ENCODE assay signal across 8 mouse cellular contexts in the genomic region with DNA sequence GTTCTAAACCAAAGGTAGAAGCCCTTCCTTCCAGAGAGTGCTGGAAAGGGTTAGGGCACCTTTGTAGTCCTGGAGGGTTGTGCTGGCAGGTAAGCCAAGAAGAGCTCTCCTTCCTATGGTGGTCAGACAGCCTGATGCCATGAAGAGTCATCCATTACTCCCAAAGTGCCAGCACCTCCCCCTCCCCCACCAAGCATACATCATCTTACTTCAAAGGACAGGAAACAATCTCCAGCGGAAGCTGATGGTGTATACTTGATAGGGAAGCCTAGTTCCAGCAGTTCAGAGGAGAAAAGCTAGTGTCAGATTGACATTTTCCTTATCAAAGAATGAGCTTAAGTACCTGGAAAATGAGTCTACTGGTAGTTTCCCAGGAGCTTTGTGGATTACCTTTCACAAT. TPM values are rescaled to one million over a fixed set of nuclear protein-coding genes. Genes with fewer than 3 reads are reported as not detected.
A peak's percentile ranks its signal among the peaks of the same experiment; 100 is the strongest.
DNase-seq lines count a peak whose midpoint lies in the region; ATAC-seq lines count a peak whose summit lies in the region.

No protein-coding gene starts in this region.

- peak overlapping the region; percentile 74 for H3K4me2 ChIP-seq in hindbrain, embryonic 15.5 days

- H3K27ac ChIP-seq in hindbrain, embryonic 15.5 days (replicated peaks) = no peak overlapping the region

- H3K27me3 ChIP-seq in hindbrain, embryonic 15.5 days = no peaks in the 10 kb centered on the region

- H3K4me3 ChIP-seq in hindbrain, embryonic 15.5 days = peak overlapping the region; percentile 14

- peak; percentile 29 for DNase-seq in embryo, embryonic 9.5 days (ENCODE audit: extremely low spot score)
- no peak for DNase-seq in embryo, embryonic 10.5 days (ENCODE audit: low spot score)
- peak; percentile 36 for DNase-seq in MEL-GATA-1-ER (ENCODE audit: extremely low read depth, low read depth)
- peak; percentile 23 for DNase-seq in lung, postnatal 14 days
- peak; percentile 17 to 20 for DNase-seq in thymus, postnatal 36 days
- DNase-seq in left cerebral cortex, postnatal 36 days (ENCODE audit: low spot score in 2 of 2) = no peak

- ATAC-seq in hindbrain, embryonic 15.5 days (ENCODE audit: low FRiP score, low read depth) = no peak
- ATAC-seq in megakaryocyte progenitor cell, adult 5-6 weeks (replicated peaks; ENCODE audit: poor library complexity) = no peak

- intact Hi-C loops in left cerebral cortex, postnatal 36 days (cut with DNase I) = no loop called here

- H3K9ac ChIP-seq in hindbrain, embryonic 15.5 days = no peak overlapping the region

- H3K36me3 ChIP-seq in hindbrain, embryonic 15.5 days = peaks cover 34% of the 10 kb centered on the region

- H3K9me3 ChIP-seq in hindbrain, embryonic 15.5 days = no peaks in the 10 kb centered on the region

- peaks cover 49% of the 10 kb centered on the region for H3K4me1 ChIP-seq in hindbrain, embryonic 15.5 days (replicated peaks)

- WGBS in hindbrain, embryonic 15.5 days = 73% methylated on average over 1 of the region's 1 CpGs

RNA-seq across cellular contexts. Expression of a gene that starts 3.4 kb away (rescaled TPM):
- polyA plus RNA-seq in hindbrain, embryonic 15.5 days (2015; fragmentation: Nextera tagmentation; extraction: Ambion mirVana) = 54.2 and 55.7 TPM in 2 replicates
- total RNA-seq in megakaryocyte progenitor cell, adult 5-6 weeks (2015) = 19.1 and 23.8 TPM in 2 replicates
- total RNA-seq in megakaryocyte progenitor cell, adult 5-6 weeks (2017) = 12.4 and 17.8 TPM in 2 replicates
- total RNA-seq in left cerebral cortex, postnatal 36 days (2021) = 10 to 100 TPM; 77.8 to 79.7 TPM

RNA-seq across cellular contexts. Expression of a gene that starts 3.6 kb away (rescaled TPM):
- polyA plus RNA-seq in hindbrain, embryonic 15.5 days (2015; fragmentation: Nextera tagmentation; extraction: Ambion mirVana) = 24.8 and 26.5 TPM in 2 replicates
- total RNA-seq in megakaryocyte progenitor cell, adult 5-6 weeks (2015) = 51.8 and 51.9 TPM in 2 replicates
- 46.6 and 58.4 TPM in 2 replicates for total RNA-seq in megakaryocyte progenitor cell, adult 5-6 weeks (2017)
- total RNA-seq in left cerebral cortex, postnatal 36 days (2021) = 10 to 100 TPM; 13.5 to 18.4 TPM

RNA-seq across cellular contexts. Expression of a gene that starts 36.4 kb away (rescaled TPM):
- polyA plus RNA-seq in hindbrain, embryonic 15.5 days (2015; fragmentation: Nextera tagmentation; extraction: Ambion mirVana) = 10.7 and 11.0 TPM in 2 replicates
- total RNA-seq in megakaryocyte progenitor cell, adult 5-6 weeks (2015) = not detected in 2 replicates
- total RNA-seq in megakaryocyte progenitor cell, adult 5-6 weeks (2017) = not detected in 2 replicates
- 100 to 1,000 TPM; 213 to 319 TPM for total RNA-seq in left cerebral cortex, postnatal 36 days (2021)

Comparison
In these comparisons a context has a peak if more than half of its experiments do, and no peak if none do; other contexts are left out.
1. DNase-seq: peak in embryo, embryonic 9.5 days (single experiment), MEL-GATA-1-ER (single experiment), lung, postnatal 14 days (single experiment) and thymus, postnatal 36 days (2 of 2); none in embryo, embryonic 10.5 days (single experiment) and left cerebral cortex, postnatal 36 days (0 of 2).
2. RNA of a gene that starts 36.4 kb away (total RNA-seq): 213 to 319 TPM in left cerebral cortex, postnatal 36 days; not detected in megakaryocyte progenitor cell, adult 5-6 weeks; every median in the first group is over 100 times any median in the second.